Mouse (Mus musculus) heart, postnatal 4 days (tissue): ENCODE measurements around the gene 1810043G02Rik. TPM values are rescaled to one million over a fixed set of nuclear protein-coding genes. Genes with fewer than 3 reads are reported as not detected.
A peak's percentile ranks its signal among the peaks of the same experiment; 100 is the strongest.
"Not testable (repeated sequence)": the region's sequence is repeated elsewhere in the genome, so short reads cannot be mapped to it uniquely, and the experiment has no call there.

Source experiments
- DNase-seq: peaks from one replicate; pipeline ENCODE4 v3.0.0; 2021
- total RNA-seq, 2 experiments: library from RNA; stranded (reverse); gene quantifications; 2 replicates each; pipeline ENCODE4 v1.2.3; 2021

1810043G02Rik gene
- total RNA-seq, 2 experiments from 2014 or later: 10.5 to 12.6 TPM

GRCm38 (mm10) chr10:78005791-78006438 lies 27.6 kb downstream of the 1810043G02Rik start:
- DNase-seq: no peak

DNA sequence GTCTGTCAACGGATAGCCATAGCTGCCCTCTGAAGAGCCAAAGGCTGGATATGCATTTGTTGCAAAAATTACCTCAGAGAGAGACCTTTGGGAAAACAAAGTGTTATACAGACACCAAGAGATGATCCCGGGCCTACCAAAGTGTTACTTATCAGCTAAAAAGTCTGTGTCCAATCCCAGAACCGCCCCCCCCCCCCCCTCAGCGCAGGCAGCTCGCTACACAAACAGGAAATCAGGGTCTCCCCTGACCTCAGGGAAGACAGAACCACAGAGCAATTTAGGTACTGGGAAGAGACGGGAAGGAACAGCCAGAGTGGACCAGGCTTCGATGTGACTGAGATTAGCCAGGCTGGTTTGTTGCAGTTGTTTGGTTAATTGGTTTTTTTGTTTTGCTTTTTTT lies 28.9 kb downstream of the 1810043G02Rik start:
- no peak for DNase-seq

GRCm38 (mm10) chr10:78008169-78008568 lies 29.8 kb downstream of the 1810043G02Rik start:
- no peak for DNase-seq

DNA sequence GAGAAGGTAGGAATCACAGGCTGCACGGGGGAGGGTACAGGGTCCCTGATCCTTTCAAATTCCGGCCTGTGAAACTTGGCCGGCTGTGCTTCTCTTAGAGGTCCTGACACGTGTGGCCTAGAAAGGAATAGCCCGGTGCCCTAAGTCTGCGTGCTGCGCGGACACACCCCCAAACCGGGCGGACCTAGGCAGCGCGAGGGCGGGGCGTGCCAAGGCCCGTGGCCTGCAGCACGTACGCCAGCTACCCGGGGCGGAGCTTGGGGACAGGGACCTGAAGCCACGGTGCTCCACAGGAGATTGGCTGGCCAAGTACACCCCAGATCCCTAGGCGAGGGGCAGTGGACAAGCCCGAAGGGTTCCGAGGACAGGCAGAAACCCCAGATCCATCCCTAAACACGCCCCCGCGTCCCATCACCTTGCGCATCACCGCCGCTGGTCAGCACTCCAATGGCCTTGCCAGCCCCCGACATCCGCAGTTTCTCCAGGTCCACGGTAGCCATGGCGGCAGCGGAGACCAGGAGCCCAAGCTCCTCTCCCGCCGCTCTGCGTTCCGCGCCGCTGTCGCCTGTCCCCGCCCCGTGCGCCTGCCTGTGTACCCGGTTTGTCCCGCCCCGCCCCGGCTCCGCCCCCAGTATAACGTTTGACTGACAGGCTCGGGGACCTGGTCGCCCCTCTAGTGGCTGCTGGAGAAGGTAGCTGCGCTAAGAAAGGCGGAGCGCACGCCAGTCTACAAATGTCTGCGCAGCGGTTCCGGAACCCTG lies 31.0 kb downstream of the 1810043G02Rik start:
- peak; percentile 97 for DNase-seq

- DNase-seq: no peak
Observed at GRCm38 (mm10) chr10:78009945-78010293, 31.6 kb downstream of the 1810043G02Rik start, which contains the start of gene Pfkl. Gene Pfkl, minus strand, starts transcription at chr10:78010083.

DNA sequence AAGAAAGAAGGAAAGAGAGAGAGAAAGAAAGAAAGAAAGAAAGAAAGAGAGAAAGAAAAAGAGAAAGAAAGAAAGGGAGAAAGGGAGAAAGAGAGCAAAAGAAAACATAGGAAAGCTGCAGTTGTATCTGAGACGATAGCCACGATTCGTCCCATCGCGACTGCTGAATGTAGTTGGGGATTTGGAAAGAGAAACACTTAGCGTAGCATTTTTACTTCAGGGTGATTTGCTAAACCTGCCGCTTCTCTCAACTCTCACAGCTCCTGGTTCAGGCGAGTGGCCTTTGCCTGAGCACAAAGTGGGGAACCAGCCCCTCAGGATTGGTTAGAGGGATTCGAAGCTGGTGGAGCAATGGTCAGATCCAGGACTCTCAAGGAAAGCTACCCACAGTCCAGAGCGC lies 32.0 kb downstream of the 1810043G02Rik start:
- no peak for DNase-seq

DNA sequence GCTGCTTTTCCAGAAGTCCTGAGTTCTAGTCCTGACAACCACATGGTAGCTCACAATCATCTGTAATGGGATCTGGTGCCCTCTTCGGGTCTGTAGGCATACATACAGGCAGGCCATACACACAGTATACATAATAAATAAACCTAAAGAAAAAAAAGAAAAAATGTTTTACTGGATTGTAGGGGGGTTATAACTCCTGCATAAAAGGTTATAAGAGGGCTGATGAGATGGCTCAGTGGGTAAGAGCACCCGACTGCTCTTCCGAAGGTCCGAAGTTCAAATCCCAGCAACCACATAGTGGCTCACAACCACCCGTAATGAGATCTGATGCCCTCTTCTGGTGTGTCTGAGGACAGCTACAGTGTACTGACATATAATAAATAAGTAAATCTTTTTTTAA lies 32.8 kb downstream of the 1810043G02Rik start:
- not testable (repeated sequence) for DNase-seq

DNA sequence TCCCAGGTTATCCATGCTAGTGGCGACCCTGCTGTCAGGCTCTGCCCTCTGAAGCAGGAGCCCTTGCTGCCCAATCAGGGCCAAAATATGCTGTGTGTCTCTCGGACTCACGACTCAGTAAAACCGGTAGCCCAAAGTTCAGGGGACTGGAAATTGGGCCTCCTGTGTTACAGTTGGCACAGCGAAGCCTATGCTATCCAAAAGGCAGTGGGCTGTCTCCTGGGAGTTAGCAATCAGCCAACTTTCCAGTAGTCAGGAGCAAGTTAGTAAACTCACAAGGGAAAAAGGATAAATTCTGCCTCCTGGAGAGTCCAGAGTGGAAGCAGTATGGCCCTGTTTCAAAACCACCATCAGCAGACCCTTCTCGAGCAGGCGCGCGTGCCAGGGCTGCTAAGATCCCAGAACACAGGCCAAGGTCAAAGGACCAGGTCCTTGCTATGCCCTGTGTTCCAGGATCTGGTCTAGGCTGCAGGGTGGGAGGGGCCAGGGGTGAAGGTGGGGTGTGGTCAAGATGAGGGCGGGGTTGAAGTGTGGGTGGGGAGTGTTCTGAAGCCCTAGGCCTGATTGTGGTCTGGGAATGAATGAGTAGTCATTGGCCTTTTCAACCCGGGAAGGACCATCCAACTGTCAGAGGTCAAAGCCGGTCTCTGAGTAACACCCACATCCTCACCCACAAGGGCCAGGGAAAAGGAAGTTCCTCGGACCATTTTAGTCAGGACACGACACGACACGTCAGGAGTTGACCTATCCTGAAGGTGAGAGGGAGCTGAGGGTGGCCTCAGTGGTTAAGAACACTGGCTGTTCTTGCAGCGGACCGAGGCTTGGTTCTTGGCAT lies 34.6 kb downstream of the 1810043G02Rik start:
- no peak for DNase-seq

DNA sequence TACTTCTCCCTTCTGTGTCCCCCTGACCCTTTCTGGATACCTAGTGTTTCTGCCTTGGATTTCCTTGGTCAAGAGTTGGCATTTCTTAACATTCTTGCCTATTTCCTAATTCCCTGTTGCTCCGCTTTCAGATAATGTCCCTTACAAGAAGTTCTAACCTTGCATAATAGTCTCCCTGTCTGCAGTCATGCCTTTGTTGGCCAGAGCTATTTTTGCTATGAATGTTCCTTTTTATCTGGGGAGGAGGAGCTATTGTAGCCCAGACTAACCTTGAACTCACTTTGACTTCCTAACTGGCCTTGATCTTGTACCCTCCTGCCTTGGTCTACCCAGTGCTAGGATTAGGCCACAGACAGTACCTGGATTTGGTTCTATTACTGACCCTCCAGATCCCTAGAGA lies 37.2 kb downstream of the 1810043G02Rik start:
- no peak for DNase-seq

DNA sequence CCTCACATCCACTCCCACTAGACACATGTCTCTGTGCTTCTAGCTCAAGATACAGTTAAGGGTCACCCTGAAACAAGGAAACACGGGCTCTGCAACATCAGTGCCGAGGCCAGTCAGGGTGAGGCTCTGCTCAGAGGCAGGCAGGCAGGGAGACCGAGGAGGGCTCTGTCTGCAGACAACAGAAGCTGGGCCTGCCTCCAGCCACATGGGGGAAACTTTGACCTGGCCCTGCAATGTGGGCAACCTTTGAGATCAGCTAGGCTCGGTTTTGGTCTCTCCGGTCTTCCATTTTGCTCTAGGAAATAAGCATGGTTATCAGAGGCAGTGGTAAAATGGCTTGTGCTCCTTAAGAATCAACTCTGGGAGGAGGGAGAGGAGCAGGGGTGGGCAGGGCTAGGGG lies 38.0 kb downstream of the 1810043G02Rik start:
- DNase-seq: no peak

DNA sequence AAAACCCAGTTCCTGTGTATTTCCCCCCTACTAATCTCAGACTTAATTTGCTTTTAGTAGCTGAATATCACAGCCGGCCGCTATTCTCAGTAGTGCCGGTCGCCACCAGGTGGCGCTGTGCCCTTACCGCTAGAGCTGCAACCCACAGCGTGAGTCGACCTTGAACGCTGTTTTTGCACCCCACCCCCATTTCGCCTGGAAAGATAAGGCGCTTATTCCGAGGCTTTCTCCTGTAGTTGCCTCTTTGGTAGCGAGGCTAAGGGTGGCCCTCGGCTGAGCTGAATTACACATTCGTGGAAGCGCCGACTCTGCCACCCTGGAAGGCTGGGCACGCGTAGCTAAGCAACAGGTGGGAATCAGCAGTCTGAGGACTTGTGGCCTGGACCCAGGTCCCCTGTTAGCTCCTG lies 40.5 kb downstream of the 1810043G02Rik start:
- DNase-seq: peak; percentile 89

DNA sequence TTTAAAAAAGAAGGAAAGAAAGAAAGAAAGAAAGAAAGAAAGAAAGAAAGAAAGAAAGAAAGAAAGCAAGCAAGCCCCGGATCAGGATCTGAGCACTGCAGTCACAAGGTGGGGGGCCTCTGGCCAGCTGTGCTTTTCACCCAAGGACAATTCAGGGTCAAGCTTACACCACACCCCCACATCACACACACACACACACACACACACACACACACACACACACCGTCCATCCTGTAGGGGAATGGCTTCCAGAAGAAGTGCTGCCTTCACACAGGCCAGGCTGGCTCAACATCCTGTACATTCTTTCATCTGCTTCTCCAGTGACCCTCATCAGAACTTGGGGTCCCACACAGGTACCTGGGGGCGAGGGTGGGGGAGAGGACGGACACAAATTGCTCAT lies 41.0 kb downstream of the 1810043G02Rik start:
- DNase-seq: no peak

GRCm38 (mm10) chr10:78019984-78020383 lies 41.7 kb downstream of the 1810043G02Rik start:
- DNase-seq: not testable (repeated sequence)

- DNase-seq: not testable (repeated sequence)
Observed at GRCm38 (mm10) chr10:78025453-78025852, 47.1 kb downstream of the 1810043G02Rik start.

DNA sequence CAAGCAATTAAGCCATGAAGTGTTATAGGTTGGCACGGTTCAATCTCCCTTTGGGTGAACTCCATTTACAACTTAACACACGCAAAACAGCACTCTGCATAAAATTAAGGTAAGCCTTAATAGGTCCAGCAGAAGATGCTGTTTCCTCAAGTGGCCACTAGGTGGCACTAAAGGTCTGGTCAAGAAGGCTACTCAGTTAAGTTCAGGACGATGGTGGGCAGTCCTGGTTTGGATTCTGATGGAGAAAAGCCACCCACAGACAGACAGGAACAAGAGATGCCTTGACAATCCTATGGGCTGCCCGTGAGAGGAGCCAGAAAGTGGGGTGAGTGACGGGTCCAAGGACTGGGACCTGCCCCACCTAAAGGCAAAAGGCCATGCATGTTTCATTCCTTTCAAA lies 49.8 kb downstream of the 1810043G02Rik start:
- DNase-seq: peak; percentile 83

- DNase-seq: no peak
Observed at GRCm38 (mm10) chr10:78029080-78029479, 50.8 kb downstream of the 1810043G02Rik start.

DNA sequence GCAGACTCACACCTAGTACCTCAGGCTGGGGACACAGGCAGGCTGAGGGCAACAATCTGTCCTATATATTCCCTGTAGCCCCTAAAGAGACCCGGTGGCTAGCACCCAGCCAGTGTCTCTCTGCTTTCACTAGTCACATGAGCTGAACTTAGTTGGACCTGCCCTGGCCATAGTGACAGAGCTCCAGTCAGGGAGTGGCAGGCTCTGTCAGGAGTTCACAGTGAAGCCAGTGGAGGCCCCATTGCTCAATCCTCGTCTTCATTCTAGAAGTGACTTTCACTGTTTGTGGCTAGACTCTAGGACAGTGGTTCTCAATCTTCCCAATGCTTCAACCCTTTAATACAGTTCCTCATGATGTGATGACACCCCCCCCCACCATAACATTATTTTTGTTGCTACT lies 53.7 kb downstream of the 1810043G02Rik start:
- DNase-seq: no peak

Other genes starting within 250 kb of the 1810043G02Rik start
- not detected for gene Gm18596, start 235.9 kb upstream of the 1810043G02Rik start, total RNA-seq
- not detected for gene Gm9736, start 227.2 kb upstream of the 1810043G02Rik start, total RNA-seq
- not detected for gene Gm3233, start 218.8 kb upstream of the 1810043G02Rik start, total RNA-seq
- not detected for gene Gm3238, start 207.2 kb upstream of the 1810043G02Rik start, total RNA-seq
- not detected for gene Gm7138, start 201.6 kb upstream of the 1810043G02Rik start, total RNA-seq
- not detected for gene Gm3250, start 196.0 kb upstream of the 1810043G02Rik start, total RNA-seq
- gene Gm7137, start 190.3 kb upstream of the 1810043G02Rik start, total RNA-seq: not detected
- not detected for gene Gm9639, start 183.4 kb upstream of the 1810043G02Rik start, total RNA-seq
- gene Gm19668, start 179.4 kb upstream of the 1810043G02Rik start, total RNA-seq: not detected
- not detected for gene Gm9507, start 166.7 kb upstream of the 1810043G02Rik start, total RNA-seq
- not detected for gene Gm2696, start 163.8 kb upstream of the 1810043G02Rik start, total RNA-seq
- gene Krtap10-4, start 151.4 kb upstream of the 1810043G02Rik start, total RNA-seq: not detected
- gene Krtap10-10, start 142.6 kb upstream of the 1810043G02Rik start, total RNA-seq: not detected
- not detected for gene Gm36176, start 131.7 kb upstream of the 1810043G02Rik start, total RNA-seq
- gene Gm10318, start 125.7 kb upstream of the 1810043G02Rik start, total RNA-seq: not detected
- not detected for gene Gm3285, start 116.5 kb upstream of the 1810043G02Rik start, total RNA-seq
- gene Lrrc3, start 76.0 kb upstream of the 1810043G02Rik start, total RNA-seq: 1 to 10 TPM; 1.6 to 1.8 TPM
- gene Trpm2, start 8.0 kb upstream of the 1810043G02Rik start, total RNA-seq: 1 to 10 TPM in 1 of 2 experiments, under 1 TPM in 1; 0.33 to 1.0 TPM
- 100 to 1,000 TPM; 118 to 133 TPM for gene Pfkl, start 31.6 kb downstream of the 1810043G02Rik start, total RNA-seq
- not detected for gene Dnmt3l, start 63.4 kb downstream of the 1810043G02Rik start, total RNA-seq
- not detected for gene Aire, start 65.1 kb downstream of the 1810043G02Rik start, total RNA-seq
- 1 to 10 TPM; 3.8 to 4.6 TPM for gene Icosl, start 90.8 kb downstream of the 1810043G02Rik start, total RNA-seq
- 100 to 1,000 TPM; 198 to 215 TPM for gene D10Jhu81e, start 191.3 kb downstream of the 1810043G02Rik start, total RNA-seq
- gene Pwp2, start 206.6 kb downstream of the 1810043G02Rik start, total RNA-seq: 10 to 100 TPM; 10.2 to 11.0 TPM